8 mouse cellular contexts compared by ENCODE assay signal in the genomic region with DNA sequence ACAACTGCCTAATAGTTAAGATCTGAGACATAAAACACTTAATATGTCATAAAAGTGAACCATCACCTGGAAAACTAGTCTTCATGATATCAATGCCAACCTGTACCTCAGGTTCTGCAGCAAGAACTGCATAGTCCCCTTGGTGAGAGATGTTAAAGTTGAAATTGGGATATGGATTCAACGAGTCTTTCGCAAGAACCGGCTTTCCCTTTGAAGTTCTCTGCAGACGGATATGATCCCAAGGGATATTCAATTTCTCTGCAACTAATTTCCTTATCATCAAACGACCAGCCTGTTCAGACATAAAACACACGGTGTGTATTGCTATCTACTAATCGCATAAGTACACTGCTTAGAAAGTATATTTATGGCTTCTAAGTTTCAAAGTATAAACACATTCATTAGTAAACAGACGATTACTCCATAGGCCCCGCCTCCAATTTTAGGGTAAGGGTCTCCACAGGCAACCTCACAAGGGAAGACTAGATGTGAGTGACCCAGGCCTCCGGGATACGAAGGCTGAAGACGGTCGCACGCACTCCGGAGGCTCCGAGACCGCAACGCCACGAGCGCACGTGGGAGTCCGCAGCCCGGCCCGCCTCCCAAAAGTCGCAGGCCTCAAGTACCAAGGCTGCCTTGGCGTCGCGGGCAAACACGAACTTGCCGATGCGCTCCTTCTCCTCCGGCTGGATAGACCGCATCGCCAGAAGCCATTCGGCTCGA. TPM values are rescaled to one million over a fixed set of nuclear protein-coding genes. Genes with fewer than 3 reads are reported as not detected.
A peak's percentile ranks its signal among the peaks of the same experiment; 100 is the strongest.
DNase-seq lines count a peak whose midpoint lies in the region; ATAC-seq lines count a peak whose summit lies in the region.

No protein-coding gene starts in this region.

- peaks cover 41% of the 10 kb centered on the region for H3K4me1 ChIP-seq in erythroblast, embryonic 14.5 days (ENCODE audit: control insufficient read depth)
- H3K4me1 ChIP-seq in limb, embryonic 13.5 days = peaks cover 13% of the 10 kb centered on the region

- ATAC-seq in limb, embryonic 13.5 days (ENCODE audit: low FRiP score, low read depth) = peak; percentile 20
- ATAC-seq in neutrophil, adult 5-6 weeks (ENCODE audit: extremely low read depth, insufficient number of reproducible peaks, low FRiP score, poor library complexity, severe bottlenecking) = peak; percentile 13; the same call in 1 of the 2 replicates

- H3K9ac ChIP-seq in limb, embryonic 13.5 days = peak overlapping the region; percentile 80

- peak overlapping the region; percentile 76 for H3K4me2 ChIP-seq in limb, embryonic 13.5 days (replicated peaks)

- H3K4me3 ChIP-seq in erythroblast, embryonic 14.5 days (replicated peaks) = peak overlapping the region; percentile 85
- peak overlapping the region; percentile 74 for H3K4me3 ChIP-seq in limb, embryonic 13.5 days

- peak; percentile 12 for DNase-seq in adrenal gland, postnatal 14 days
- no peak for DNase-seq in adrenal gland, postnatal 36 days
- peak; percentile 33 for DNase-seq in 3T3-L1 (ENCODE audit: low read depth, low spot score)
- no peak for DNase-seq in thymus, postnatal 10 days (ENCODE audit: low spot score in 2 of 2)
- no peak for DNase-seq in urinary bladder, postnatal 14 days (ENCODE audit: low spot score)

- no peaks in the 10 kb centered on the region for H3K9me3 ChIP-seq in erythroblast, embryonic 14.5 days (ENCODE audit: control insufficient read depth, low read length)
- no peaks in the 10 kb centered on the region for H3K9me3 ChIP-seq in limb, embryonic 13.5 days

- no peaks in the 10 kb centered on the region for H3K27me3 ChIP-seq in erythroblast, embryonic 14.5 days (ENCODE audit: control insufficient read depth)
- H3K27me3 ChIP-seq in limb, embryonic 13.5 days = no peaks in the 10 kb centered on the region

- H3K36me3 ChIP-seq in erythroblast, embryonic 14.5 days (ENCODE audit: control insufficient read depth) = peaks cover 9% of the 10 kb centered on the region
- H3K36me3 ChIP-seq in limb, embryonic 13.5 days = no peaks in the 10 kb centered on the region

- peak overlapping the region; percentile 80 for H3K27ac ChIP-seq in limb, embryonic 13.5 days

- WGBS in limb, embryonic 13.5 days = under 1% methylated on average over 36 of the region's 36 CpGs

RNA-seq across cellular contexts. Expression of gene Aasdhppt, which starts 0.5 kb away (rescaled TPM):
- total RNA-seq in adrenal gland, postnatal 14 days (2021) = 21.7 and 23.2 TPM in 2 replicates
- 10 to 100 TPM; 26.4 to 27.5 TPM for total RNA-seq in adrenal gland, postnatal 36 days (2021)
- polyA plus RNA-seq in erythroblast, embryonic 14.5 days (2012) = 0.11 and 0.15 TPM in 2 replicates
- polyA plus RNA-seq in limb, embryonic 13.5 days (2015; fragmentation: Nextera tagmentation; extraction: Ambion mirVana) = 38.1 and 39.3 TPM in 2 replicates
- total RNA-seq in neutrophil, adult 5-6 weeks (2017) = 8.7 and 11.5 TPM in 2 replicates

RNA-seq across cellular contexts. Expression of gene Kbtbd3, which starts 0.8 kb away (rescaled TPM):
- 2.6 and 3.7 TPM in 2 replicates for total RNA-seq in adrenal gland, postnatal 14 days (2021)
- 1 to 10 TPM; 2.9 to 3.7 TPM for total RNA-seq in adrenal gland, postnatal 36 days (2021)
- 0.03 TPM in 1 of 2 replicates, not detected in the other for polyA plus RNA-seq in erythroblast, embryonic 14.5 days (2012)
- 7.1 and 7.5 TPM in 2 replicates for polyA plus RNA-seq in limb, embryonic 13.5 days (2015; fragmentation: Nextera tagmentation; extraction: Ambion mirVana)
- 4.0 and 4.9 TPM in 2 replicates for total RNA-seq in neutrophil, adult 5-6 weeks (2017)

Comparison
In these comparisons a context has a peak if more than half of its experiments do, and no peak if none do; other contexts are left out.
1. DNase-seq: peak in adrenal gland, postnatal 14 days (single experiment) and 3T3-L1 (single experiment); none in adrenal gland, postnatal 36 days (0 of 2), thymus, postnatal 10 days (0 of 2) and urinary bladder, postnatal 14 days (single experiment).